ENCODE assay signal across 11 mouse cellular contexts in genomic region chr13:10344362-10344761, GRCm38 (mm10). TPM values are rescaled to one million over a fixed set of nuclear protein-coding genes. Genes with fewer than 3 reads are reported as not detected.
DNase-seq lines count a peak whose midpoint lies in the region; ATAC-seq and TF ChIP-seq lines count a peak whose summit lies in the region.
"Had no signal": no experiment of that assay in that cellular context is flagged by ENCODE, and none has a peak within 500 bp of the region (broad histone marks: within the 10 kb centered on the region; RNA-seq: fewer than 3 reads in every experiment).

No protein-coding gene starts in this region.

- ATAC-seq in granulocyte monocyte progenitor cell, adult 5-6 weeks (replicated peaks; ENCODE audit: poor library complexity, severe bottlenecking), result peak; percentile 66
- no peak for ATAC-seq in megakaryocyte-erythroid progenitor cell, adult 5-6 weeks (replicated peaks; ENCODE audit: low FRiP score, low TSS enrichment, poor library complexity, severe bottlenecking)

- no peaks in the 10 kb centered on the region for H3K4me1 ChIP-seq in heart, adult 2 months (ENCODE audit: control insufficient read depth, insufficient read depth, low read length)
- no peaks in the 10 kb centered on the region for H3K4me1 ChIP-seq in thymus, adult 2 months (replicated peaks; ENCODE audit: control insufficient read depth, insufficient read depth, low read length)
- H3K4me1 ChIP-seq: forebrain, embryonic 10.5 days; liver, embryonic 15.5 days had no signal

- intact Hi-C loops in heart, adult 2 months (cut with DNase I), result loop anchor here (2.0 to 10.0 kb wide), 2 partner anchors 270 to 464 kb away; no protein-coding TSS in a partner anchor
- intact Hi-C loops in heart, postnatal 36 days (cut with DNase I), result loop anchor here (5.0 kb wide), 1 partner anchor 272 kb away; no protein-coding TSS in a partner anchor

- no peak for DNase-seq in heart, adult 2 months
- no peak for DNase-seq in heart, postnatal 36 days
- peak; percentile 6 for DNase-seq in thymus, adult 2 months
- DNase-seq in thymus, adult 18-20 months, result no peak
- no peak for DNase-seq in left cerebral cortex, adult 9 months (ENCODE audit: low spot score in 2 of 2)
- no peak for DNase-seq in yolk sac, embryonic 10.5 days (ENCODE audit: low spot score)

- 0 out of 2 replicates have a peak, but pooled peaks cover 1% of the 10 kb centered on the region for H3K27me3 ChIP-seq in heart, adult 2 months (ENCODE audit: control insufficient read depth, insufficient read depth, low read length)
- no peaks in the 10 kb centered on the region for H3K27me3 ChIP-seq in thymus, adult 2 months (ENCODE audit: control insufficient read depth, insufficient read depth, low read length)
- H3K27me3 ChIP-seq: liver, embryonic 15.5 days had no signal

- no peak overlapping the region for H3K27ac ChIP-seq in heart, adult 2 months
- H3K27ac ChIP-seq in thymus, adult 2 months (ENCODE audit: control insufficient read depth, insufficient read depth, low read length), result no peak overlapping the region
- H3K27ac ChIP-seq: forebrain, embryonic 10.5 days; hindbrain, embryonic 14.5 days; liver, embryonic 15.5 days had no signal

- H3K79me2 ChIP-seq in heart, adult 2 months (replicated peaks; ENCODE audit: control insufficient read depth, insufficient read depth, low read length), result no peaks in the 10 kb centered on the region

- no peaks in the 10 kb centered on the region for H3K36me3 ChIP-seq in heart, adult 2 months (ENCODE audit: control insufficient read depth, insufficient read depth, low read length)
- H3K36me3 ChIP-seq in thymus, adult 2 months (ENCODE audit: control insufficient read depth, insufficient read depth, low read length), result no peaks in the 10 kb centered on the region
- H3K36me3 ChIP-seq: forebrain, embryonic 10.5 days; liver, embryonic 15.5 days had no signal

- TF ChIP-seq EP300 in heart, adult 2 months (IDR thresholded peaks at IDR 0.05; ENCODE audit: insufficient read depth, low read depth, low read length), result no peak

- WGBS in heart, adult 2 months, result 52% methylated on average over 5 of the region's 5 CpGs
- WGBS in thymus, adult 2 months, result 47% methylated on average over 5 of the region's 5 CpGs

- no peak overlapping the region for H3K9ac ChIP-seq in heart, adult 2 months (ENCODE audit: low read depth, low read length)
- H3K9ac ChIP-seq: hindbrain, embryonic 14.5 days; liver, embryonic 15.5 days had no signal

- peak; percentile 63 for TF ChIP-seq CTCF in heart, adult 2 months (IDR thresholded peaks at IDR 0.05)
- TF ChIP-seq CTCF in thymus, adult 2 months (IDR thresholded peaks at IDR 0.05; ENCODE audit: borderline replicate concordance, control insufficient read depth, extremely low read depth, insufficient read depth, low read length, poor library complexity), result no peak

- H3K4me3 ChIP-seq in heart, adult 2 months, result no peak overlapping the region
- no peak overlapping the region for H3K4me3 ChIP-seq in thymus, adult 2 months (ENCODE audit: control insufficient read depth, insufficient read depth, low read length)
- H3K4me3 ChIP-seq: forebrain, embryonic 10.5 days; liver, embryonic 15.5 days had no signal

- TF ChIP-seq POLR2A in heart, adult 2 months (IDR thresholded peaks at IDR 0.05; ENCODE audit: insufficient read depth, low read depth, low read length), result no peak
- no peak for TF ChIP-seq POLR2A in thymus, adult 2 months (IDR thresholded peaks at IDR 0.05; ENCODE audit: control insufficient read depth, extremely low read depth, insufficient read depth, low read length, poor library complexity)

RNA-seq across cellular contexts. Expression of gene Chrm3, which starts 16.3 kb away (rescaled TPM):
- 1 to 10 TPM in 1 of 2 experiments, under 1 TPM in 1; 0.89 to 1.2 TPM for total RNA-seq in heart, adult 2 months (2021)
- polyA plus RNA-seq in heart, adult 2 months (2012; rRNA removed), result 0.47 and 1.6 TPM in 2 replicates
- total RNA-seq in heart, postnatal 36 days (2021), result 1 to 10 TPM in 1 of 2 experiments, under 1 TPM in 1; 0.68 to 1.6 TPM
- polyA plus RNA-seq in thymus, adult 2 months (2012; rRNA removed), result 0.17 and 0.28 TPM in 2 replicates
- total RNA-seq in granulocyte monocyte progenitor cell, adult 5-6 weeks (2014; fragmentation: Nextera tagmentation), result not detected in 2 replicates
- total RNA-seq in granulocyte monocyte progenitor cell, adult 5-6 weeks (2017), result 0.09 and 0.52 TPM in 2 replicates
- total RNA-seq in megakaryocyte-erythroid progenitor cell, adult 5-6 weeks (2014; fragmentation: Nextera tagmentation), result not detected in 2 replicates
- total RNA-seq in megakaryocyte-erythroid progenitor cell, adult 5-6 weeks (2017), result not detected in 2 replicates
- polyA plus RNA-seq: forebrain, embryonic 10.5 days; liver, embryonic 15.5 days had no signal
